Mouse (Mus musculus) ES-Bruce4 (cell line): ENCODE results near the gene Slc25a41. TPM values are rescaled to one million over a fixed set of nuclear protein-coding genes. Genes with fewer than 3 reads are reported as not detected.
A peak's percentile ranks its signal among the peaks of the same experiment; 100 is the strongest.

Experiments used
- H3K27ac ChIP-seq: 2 replicates; pipeline ENCODE4 v1.5.1; 2012; ENCODE audit warnings: low read length, inconsistent platforms; ENCODE audit not compliant: insufficient read depth
- H3K27me3 ChIP-seq: 2 replicates; pipeline ENCODE4 v1.6.1; 2012; ENCODE audit warnings: mild to moderate bottlenecking, low read length, inconsistent platforms; ENCODE audit not compliant: control insufficient read depth, poor library complexity, insufficient read depth, severe bottlenecking
- H3K36me3 ChIP-seq: 2 replicates; pipeline ENCODE4 v1.6.1; 2012; ENCODE audit warnings: inconsistent platforms, mild to moderate bottlenecking, low read length, moderate library complexity; ENCODE audit not compliant: control insufficient read depth, poor library complexity, insufficient read depth, severe bottlenecking
- H3K4me1 ChIP-seq: one replicate; pipeline ENCODE4 v1.8.1; 2011; ENCODE audit warnings: low read length; ENCODE audit not compliant: control insufficient read depth, insufficient read depth
- H3K4me3 ChIP-seq: 2 replicates; pipeline ENCODE4 v1.5.1; 2011; ENCODE audit warnings: low read depth, mild to moderate bottlenecking, low read length
- H3K9ac ChIP-seq: 2 replicates; pipeline ENCODE4 v1.6.1; 2012; ENCODE audit warnings: low read depth, mild to moderate bottlenecking, inconsistent platforms; ENCODE audit not compliant: poor library complexity, severe bottlenecking
- H3K9me3 ChIP-seq: replicated peaks from 2 replicates; pipeline ENCODE4 v1.6.1; 2012; ENCODE audit warnings: mild to moderate bottlenecking, low read length, inconsistent platforms; ENCODE audit not compliant: control insufficient read depth, poor library complexity, insufficient read depth, severe bottlenecking
- CTCF ChIP-seq: IDR thresholded peaks from one replicate; pipeline ENCODE4 v1.8.1; 2011; ENCODE audit warnings: low read depth, low read length
- EP300 ChIP-seq: IDR thresholded peaks from 2 replicates; pipeline ENCODE4 v1.6.1; 2011; ENCODE audit warnings: low read depth, low read length; ENCODE audit not compliant: insufficient read depth
- POLR2A ChIP-seq: IDR thresholded peaks from one replicate; pipeline ENCODE4 v1.8.1; 2011; ENCODE audit warnings: low read length; ENCODE audit not compliant: insufficient read depth
- polyA plus RNA-seq: library from polyadenylated mRNA; stranded (reverse); fragments of >200 nt; gene quantifications from 2 replicates; pipeline ENCODE4 v1.2.4, GENCODE M21; 2011; ENCODE audit warnings: low read depth; ENCODE audit not compliant: missing spikeins, insufficient read depth, insufficient read length

Slc25a41 gene
- polyA plus RNA-seq, 1 experiment = not detected

GRCm38 (mm10) chr17:57001228-57001627, 40.2 kb downstream of the Slc25a41 start:
- Histone ChIP-seq H3K27ac (no peak overlapping the region), H3K27me3 (no peaks in the 10 kb centered on the region), H3K4me3 (no peak overlapping the region), H3K36me3 (peaks cover 21% of the 10 kb centered on the region), H3K9ac (no peak overlapping the region), H3K4me1 (no peaks in the 10 kb centered on the region), H3K9me3 (no peaks in the 10 kb centered on the region)
- TF ChIP-seq CTCF = no peak
- no peak for TF ChIP-seq POLR2A
- no peak for TF ChIP-seq EP300

GRCm38 (mm10) chr17:56999968-57000609, 41.4 kb downstream of the Slc25a41 start, which contains the start of gene Pspn:
Pspn (minus strand) TSS chr17:57000018.
- no peaks in the 10 kb centered on the region for H3K4me1 ChIP-seq
- no peaks in the 10 kb centered on the region for H3K27me3 ChIP-seq
- no peak within 1 kb of the TSS for H3K27ac ChIP-seq
- TF ChIP-seq EP300 (no peak), POLR2A (no peak), CTCF (no peak)
- no peak within 1 kb of the TSS for H3K9ac ChIP-seq
- H3K9me3 ChIP-seq = no peaks in the 10 kb centered on the region
- H3K36me3 ChIP-seq = peaks cover 26% of the 10 kb centered on the region
- no peak within 1 kb of the TSS for H3K4me3 ChIP-seq

- Histone ChIP-seq H3K27me3 (no peaks in the 10 kb centered on the region), H3K4me1 (no peaks in the 10 kb centered on the region), H3K4me3 (no peak overlapping the region), H3K27ac (no peak overlapping the region), H3K9ac (no peak overlapping the region), H3K9me3 (no peaks in the 10 kb centered on the region), H3K36me3 (peaks cover 31% of the 10 kb centered on the region)
- no peak for TF ChIP-seq EP300
- TF ChIP-seq POLR2A = no peak
- no peak for TF ChIP-seq CTCF
Measured at GRCm38 (mm10) chr17:56999414-56999813, 42.0 kb downstream of the Slc25a41 start.

- Histone ChIP-seq H3K4me1 (no peaks in the 10 kb centered on the region), H3K4me3 (peak within 1 kb of the TSS; percentile 69), H3K9ac (peak within 1 kb of the TSS; percentile 12; the same call in 1 of the 2 replicates), H3K27me3 (no peaks in the 10 kb centered on the region), H3K9me3 (no peaks in the 10 kb centered on the region), H3K27ac (no peak within 1 kb of the TSS), H3K36me3 (peaks cover 38% of the 10 kb centered on the region)
- TF ChIP-seq CTCF = peak; percentile 60
- TF ChIP-seq EP300 = 0 out of 2 replicates have a peak, but pooled peaks have one; percentile 29
- peak; percentile 65 for TF ChIP-seq POLR2A
Measured at GRCm38 (mm10) chr17:56997029-56997667, 44.3 kb downstream of the Slc25a41 start, which contains the start of gene Alkbh7. Alkbh7 (plus strand) TSS chr17:56997339.

- TF ChIP-seq EP300 (no peak), POLR2A (no peak), CTCF (no peak)
- Histone ChIP-seq H3K4me1 (no peaks in the 10 kb centered on the region), H3K27me3 (no peaks in the 10 kb centered on the region), H3K9ac (no peak overlapping the region), H3K27ac (no peak overlapping the region), H3K36me3 (peaks cover 40% of the 10 kb centered on the region), H3K4me3 (no peak overlapping the region), H3K9me3 (no peaks in the 10 kb centered on the region)
Measured at GRCm38 (mm10) chr17:56996506-56996905, 44.9 kb downstream of the Slc25a41 start.

- Histone ChIP-seq H3K27me3 (no peaks in the 10 kb centered on the region), H3K27ac (no peak overlapping the region), H3K4me1 (peaks cover 3% of the 10 kb centered on the region), H3K9me3 (no peaks in the 10 kb centered on the region), H3K4me3 (no peak overlapping the region), H3K36me3 (peaks cover 40% of the 10 kb centered on the region), H3K9ac (no peak overlapping the region)
- no peak for TF ChIP-seq CTCF
- no peak for TF ChIP-seq EP300
- TF ChIP-seq POLR2A = no peak
Measured at GRCm38 (mm10) chr17:56995046-56995445, 46.4 kb downstream of the Slc25a41 start.
